Mouse (Mus musculus): ENCODE data around the gene Pex5l. TPM values are rescaled to one million over a fixed set of nuclear protein-coding genes. Genes with fewer than 3 reads are reported as not detected.

Gene Pex5l
- polyA plus RNA-seq (2016; fragmentation: Nextera tagmentation; extraction: Ambion mirVana) = not detected in 2 replicates

- H3K9ac ChIP-seq = no peak within 1 kb of the TSS
- peak; percentile 64 for ATAC-seq
- 1% methylated on average over 79 of the region's 88 CpGs for WGBS (ENCODE audit: insufficient replicate concordance)
- no peaks in the 10 kb centered on the region for H3K9me3 ChIP-seq (replicated peaks)
- H3K4me2 ChIP-seq = peak within 1 kb of the TSS; percentile 66
- H3K27me3 ChIP-seq (replicated peaks) = peaks cover 25% of the 10 kb centered on the region
- H3K27ac ChIP-seq = no peak within 1 kb of the TSS
- peak within 1 kb of the TSS; percentile 47 for H3K4me3 ChIP-seq
- peaks cover 6% of the 10 kb centered on the region; the same call in 1 of the 2 replicates for H3K4me1 ChIP-seq
- H3K36me3 ChIP-seq = no peaks in the 10 kb centered on the region
Observed at GRCm38 (mm10) chr3:33142901-33143461, at the start of gene Pex5l. Gene Pex5l, minus strand, starts transcription at chr3:33143247.

- 58% methylated on average over 3 of the region's 3 CpGs for WGBS (ENCODE audit: insufficient replicate concordance)
- H3K9ac ChIP-seq = no peak overlapping the region
- H3K36me3 ChIP-seq = no peaks in the 10 kb centered on the region
- no peaks in the 10 kb centered on the region for H3K27me3 ChIP-seq (replicated peaks)
- H3K4me1 ChIP-seq = no peaks in the 10 kb centered on the region
- no peak overlapping the region for H3K27ac ChIP-seq
- H3K9me3 ChIP-seq (replicated peaks) = no peaks in the 10 kb centered on the region
- no peak overlapping the region for H3K4me2 ChIP-seq
- no peak for ATAC-seq
- no peak overlapping the region for H3K4me3 ChIP-seq
Observed at GRCm38 (mm10) chr3:33165186-33165585, 22.1 kb upstream of the Pex5l start.

- Histone ChIP-seq H3K4me3 (no peak overlapping the region), H3K9me3 (replicated peaks) (no peaks in the 10 kb centered on the region), H3K9ac (no peak overlapping the region), H3K27me3 (replicated peaks) (no peaks in the 10 kb centered on the region), H3K4me2 (no peak overlapping the region), H3K4me1 (no peaks in the 10 kb centered on the region), H3K36me3 (no peaks in the 10 kb centered on the region), H3K27ac (no peak overlapping the region)
- no peak for ATAC-seq
Observed at GRCm38 (mm10) chr3:33163821-33164220, 20.8 kb upstream of the Pex5l start.

DNA sequence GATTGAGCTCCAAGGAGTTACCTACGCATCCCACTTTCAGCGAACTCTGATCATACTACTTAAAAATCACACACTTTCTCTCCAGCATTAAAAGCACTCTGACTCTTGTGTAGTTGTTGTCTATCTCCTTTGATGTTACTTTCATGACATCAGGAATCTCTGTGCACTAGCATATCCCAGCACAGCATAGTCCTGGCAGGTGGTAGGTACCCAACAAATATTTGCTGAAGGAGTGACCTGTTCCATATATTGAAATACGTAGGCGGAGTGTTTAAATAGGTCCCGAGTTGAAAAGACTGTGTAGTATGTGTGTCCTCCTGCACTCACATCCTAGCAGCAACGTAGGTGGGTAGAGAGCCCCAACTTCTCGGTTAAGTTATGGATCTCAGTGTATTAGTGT lies 545 bp upstream of the Pex5l start:
- Histone ChIP-seq H3K27me3 (replicated peaks) (peaks cover 25% of the 10 kb centered on the region), H3K4me3 (no peak overlapping the region), H3K9me3 (replicated peaks) (no peaks in the 10 kb centered on the region), H3K4me2 (no peak overlapping the region), H3K36me3 (no peaks in the 10 kb centered on the region), H3K9ac (no peak overlapping the region), H3K4me1 (peaks cover 6% of the 10 kb centered on the region; the same call in 1 of the 2 replicates), H3K27ac (no peak overlapping the region)
- no peak for ATAC-seq
- 53% methylated on average over 7 of the region's 7 CpGs for WGBS (ENCODE audit: insufficient replicate concordance)

DNA sequence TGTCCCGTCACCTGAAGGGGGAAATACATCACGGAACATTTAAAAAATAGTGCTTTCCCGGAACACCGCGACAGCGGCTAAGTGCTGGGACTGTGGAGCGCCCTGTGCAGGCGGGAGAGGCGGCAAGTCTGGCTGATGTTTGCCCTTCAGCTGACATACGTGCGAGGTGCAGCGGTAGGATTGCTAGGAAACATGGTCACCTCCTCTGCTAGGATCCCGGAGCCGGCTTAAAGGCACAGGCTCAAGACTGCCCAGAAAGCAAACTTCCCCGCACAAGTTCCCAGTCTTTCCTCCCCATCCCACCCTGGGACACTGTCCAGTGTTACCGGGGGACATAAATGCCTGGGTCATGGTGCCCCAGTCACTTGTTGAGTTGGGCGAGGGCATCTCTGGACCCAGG lies 649 bp downstream of the Pex5l start:
- H3K4me1 ChIP-seq = peaks cover 6% of the 10 kb centered on the region; the same call in 1 of the 2 replicates
- peak overlapping the region; percentile 66 for H3K4me2 ChIP-seq
- no peaks in the 10 kb centered on the region for H3K9me3 ChIP-seq (replicated peaks)
- no peak overlapping the region for H3K27ac ChIP-seq
- peak overlapping the region; percentile 47 for H3K4me3 ChIP-seq
- H3K9ac ChIP-seq = no peak overlapping the region
- H3K27me3 ChIP-seq (replicated peaks) = peaks cover 25% of the 10 kb centered on the region
- no peaks in the 10 kb centered on the region for H3K36me3 ChIP-seq
- 1% methylated on average over 17 of the region's 17 CpGs for WGBS (ENCODE audit: insufficient replicate concordance)
- 0 out of 2 replicates have a peak, but pooled peaks have one; percentile 24 for ATAC-seq

GRCm38 (mm10) chr3:33129944-33130343 lies 13.1 kb downstream of the Pex5l start:
- Histone ChIP-seq H3K36me3 (no peaks in the 10 kb centered on the region), H3K9me3 (replicated peaks) (no peaks in the 10 kb centered on the region), H3K27ac (no peak overlapping the region), H3K4me1 (no peaks in the 10 kb centered on the region), H3K4me3 (no peak overlapping the region), H3K9ac (no peak overlapping the region), H3K27me3 (replicated peaks) (no peaks in the 10 kb centered on the region), H3K4me2 (no peak overlapping the region)
- ATAC-seq = no peak

- no peak overlapping the region for H3K27ac ChIP-seq
- H3K27me3 ChIP-seq (replicated peaks) = no peaks in the 10 kb centered on the region
- no peaks in the 10 kb centered on the region for H3K9me3 ChIP-seq (replicated peaks)
- no peaks in the 10 kb centered on the region for H3K36me3 ChIP-seq
- H3K4me3 ChIP-seq = no peak overlapping the region
- H3K4me1 ChIP-seq = no peaks in the 10 kb centered on the region
- H3K9ac ChIP-seq = no peak overlapping the region
- 72% methylated on average over 5 of the region's 5 CpGs for WGBS (ENCODE audit: insufficient replicate concordance)
- no peak overlapping the region for H3K4me2 ChIP-seq
- no peak for ATAC-seq
Observed at GRCm38 (mm10) chr3:33124796-33125195, 18.3 kb downstream of the Pex5l start.

DNA sequence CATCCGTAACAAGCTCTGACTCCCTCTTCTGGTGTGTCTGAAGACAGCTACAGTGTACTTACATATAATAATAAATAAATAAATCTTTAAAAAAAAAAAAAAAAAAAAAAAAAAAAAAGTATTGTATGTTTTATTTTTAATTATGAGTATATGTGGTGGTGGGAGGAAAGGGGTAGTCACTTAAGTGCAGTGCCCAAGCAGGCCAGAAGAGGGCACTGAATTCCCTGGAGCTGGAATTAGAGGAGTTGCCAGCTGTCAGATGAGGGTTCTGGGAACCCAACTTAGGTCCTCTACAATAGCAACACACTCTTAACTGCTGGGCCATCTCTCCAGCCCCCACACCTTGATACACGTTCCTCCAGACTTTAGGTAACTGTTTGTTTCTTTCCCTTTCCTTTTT lies 37.3 kb downstream of the Pex5l start:
- no peak overlapping the region for H3K4me3 ChIP-seq
- no peaks in the 10 kb centered on the region for H3K27me3 ChIP-seq (replicated peaks)
- no peak overlapping the region for H3K9ac ChIP-seq
- WGBS (ENCODE audit: insufficient replicate concordance) = 64% methylated on average over 2 of the region's 2 CpGs
- no peaks in the 10 kb centered on the region for H3K9me3 ChIP-seq (replicated peaks)
- no peak for ATAC-seq
- H3K36me3 ChIP-seq = no peaks in the 10 kb centered on the region
- H3K27ac ChIP-seq = no peak overlapping the region
- H3K4me2 ChIP-seq = no peak overlapping the region
- no peaks in the 10 kb centered on the region for H3K4me1 ChIP-seq

GRCm38 (mm10) chr3:33103501-33103900 lies 39.5 kb downstream of the Pex5l start:
- Histone ChIP-seq H3K9ac (no peak overlapping the region), H3K4me2 (no peak overlapping the region), H3K27me3 (replicated peaks) (no peaks in the 10 kb centered on the region), H3K27ac (no peak overlapping the region), H3K4me1 (no peaks in the 10 kb centered on the region), H3K4me3 (no peak overlapping the region), H3K9me3 (replicated peaks) (no peaks in the 10 kb centered on the region), H3K36me3 (no peaks in the 10 kb centered on the region)
- WGBS (ENCODE audit: insufficient replicate concordance) = 75% methylated on average over 6 of the region's 6 CpGs
- no peak for ATAC-seq

GRCm38 (mm10) chr3:33098550-33099295 lies 44.3 kb downstream of the Pex5l start:
- no peaks in the 10 kb centered on the region for H3K9me3 ChIP-seq (replicated peaks)
- H3K4me1 ChIP-seq = no peaks in the 10 kb centered on the region
- H3K36me3 ChIP-seq = no peaks in the 10 kb centered on the region
- H3K27me3 ChIP-seq (replicated peaks) = no peaks in the 10 kb centered on the region
- no peak overlapping the region for H3K27ac ChIP-seq
- ATAC-seq = no peak
- WGBS (ENCODE audit: insufficient replicate concordance) = 60% methylated on average over 9 of the region's 9 CpGs
- H3K9ac ChIP-seq = no peak overlapping the region
- no peak overlapping the region for H3K4me2 ChIP-seq
- H3K4me3 ChIP-seq = no peak overlapping the region

DNA sequence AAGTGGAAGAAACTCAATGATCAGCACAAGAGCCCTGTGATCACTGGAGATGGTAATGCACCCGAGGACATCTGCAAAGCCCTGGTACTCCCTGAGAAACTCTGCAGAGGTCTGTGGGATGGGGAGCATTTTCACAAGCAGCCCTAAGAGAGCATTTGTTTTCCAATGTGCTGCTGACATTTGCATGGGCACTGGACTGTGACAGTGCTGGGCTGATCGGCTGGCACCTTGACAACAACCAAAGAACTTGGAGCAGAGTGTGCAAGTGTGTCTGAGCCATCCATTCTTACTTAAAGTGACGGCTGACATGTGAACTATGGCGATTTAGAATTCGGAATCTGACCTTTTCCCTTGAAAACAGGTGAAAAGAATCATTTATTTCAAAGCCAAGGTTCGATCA lies 49.4 kb downstream of the Pex5l start:
- no peak for ATAC-seq
- Histone ChIP-seq H3K4me2 (no peak overlapping the region), H3K9ac (no peak overlapping the region), H3K27ac (no peak overlapping the region), H3K27me3 (replicated peaks) (no peaks in the 10 kb centered on the region), H3K4me1 (no peaks in the 10 kb centered on the region), H3K4me3 (no peak overlapping the region), H3K9me3 (replicated peaks) (no peaks in the 10 kb centered on the region), H3K36me3 (no peaks in the 10 kb centered on the region)
- 51% methylated on average over 6 of the region's 6 CpGs for WGBS (ENCODE audit: insufficient replicate concordance)

GRCm38 (mm10) chr3:33090001-33090400 lies 53.0 kb downstream of the Pex5l start:
- H3K4me2 ChIP-seq = no peak overlapping the region
- no peak overlapping the region for H3K9ac ChIP-seq
- WGBS (ENCODE audit: insufficient replicate concordance) = 37% methylated on average over 9 of the region's 9 CpGs
- no peak for ATAC-seq
- H3K27me3 ChIP-seq (replicated peaks) = no peaks in the 10 kb centered on the region
- H3K27ac ChIP-seq = no peak overlapping the region
- no peaks in the 10 kb centered on the region for H3K4me1 ChIP-seq
- H3K4me3 ChIP-seq = no peak overlapping the region
- no peaks in the 10 kb centered on the region for H3K9me3 ChIP-seq (replicated peaks)
- H3K36me3 ChIP-seq = no peaks in the 10 kb centered on the region

GRCm38 (mm10) chr3:33089470-33089869 lies 53.6 kb downstream of the Pex5l start:
- no peaks in the 10 kb centered on the region for H3K27me3 ChIP-seq (replicated peaks)
- no peak for ATAC-seq
- H3K36me3 ChIP-seq = no peaks in the 10 kb centered on the region
- whole genome bisulfite sequencing (ENCODE audit: insufficient replicate concordance) = 57% methylated on average over 2 of the region's 2 CpGs
- no peak overlapping the region for H3K9ac ChIP-seq
- H3K9me3 ChIP-seq (replicated peaks) = no peaks in the 10 kb centered on the region
- no peak overlapping the region for H3K4me2 ChIP-seq
- H3K27ac ChIP-seq = no peak overlapping the region
- H3K4me1 ChIP-seq = no peaks in the 10 kb centered on the region
- H3K4me3 ChIP-seq = no peak overlapping the region
